In the genomic region with DNA sequence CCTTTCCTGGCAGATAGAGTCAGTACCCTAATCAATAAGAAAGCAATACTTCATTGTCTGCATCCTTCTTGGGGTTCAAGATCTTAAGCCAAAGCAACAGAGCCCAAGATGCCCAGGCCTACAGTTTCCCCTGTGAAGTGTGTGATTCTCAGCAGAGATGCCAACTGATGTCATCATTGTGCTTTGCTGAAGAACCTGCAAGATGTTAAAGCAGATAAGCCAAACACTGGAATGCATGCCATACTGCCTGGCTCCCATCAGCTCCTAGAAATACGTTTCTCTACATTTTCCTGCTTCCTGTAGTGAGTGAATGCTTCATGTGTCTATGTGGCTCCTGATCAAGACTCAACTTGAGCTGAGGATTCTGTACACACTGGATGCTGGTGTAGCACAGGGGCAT, we compare ENCODE assay signal across 29 mouse cellular contexts.
DNase-seq lines count a peak whose midpoint lies in the region; ATAC-seq and TF ChIP-seq lines count a peak whose summit lies in the region.
"Had no signal": no experiment of that assay in that cellular context is flagged by ENCODE, and none has a peak within 500 bp of the region (broad histone marks: within the 10 kb centered on the region; RNA-seq: fewer than 3 reads in every experiment).

No protein-coding gene starts in this region.

- no peaks in the 10 kb centered on the region for H3K4me1 ChIP-seq in forebrain, embryonic 11.5 days (replicated peaks; ENCODE audit: control insufficient read depth, insufficient read depth, low read length)
- H3K4me1 ChIP-seq in forebrain, postnatal 0 days (ENCODE audit: insufficient read depth), result peaks cover 19% of the 10 kb centered on the region; the same call in 1 of the 2 replicates

- TF ChIP-seq CTCF in forebrain, postnatal 0 days (IDR thresholded peaks at IDR 0.05; ENCODE audit: low read depth), result no peak
- TF ChIP-seq CTCF in layer of hippocampus, adult 2 months (conservative IDR thresholded peaks at IDR 0.05), result no peak
- TF ChIP-seq CTCF in brain, embryonic 14.5 days (IDR thresholded peaks at IDR 0.05; ENCODE audit: borderline replicate concordance, extremely low read depth, insufficient read depth, insufficient read length), result no peak

- H3K36me3 ChIP-seq in forebrain, embryonic 11.5 days (ENCODE audit: control insufficient read depth, insufficient read depth, low read length), result no peaks in the 10 kb centered on the region
- no peaks in the 10 kb centered on the region for H3K36me3 ChIP-seq in forebrain, postnatal 0 days (ENCODE audit: insufficient read depth)
- H3K36me3 ChIP-seq: embryonic facial prominence, embryonic 10.5 days; embryonic facial prominence, embryonic 13.5 days; heart, embryonic 10.5 days; heart, embryonic 13.5 days had no signal

- 68% methylated on average over 1 of the region's 1 CpGs for WGBS in forebrain, embryonic 11.5 days
- WGBS in forebrain, postnatal 0 days, result 38% methylated on average over 1 of the region's 1 CpGs

- no peaks in the 10 kb centered on the region for H3K9me3 ChIP-seq in forebrain, embryonic 11.5 days (ENCODE audit: control insufficient read depth, low read length)
- H3K9me3 ChIP-seq in forebrain, postnatal 0 days (ENCODE audit: low read length), result no peaks in the 10 kb centered on the region
- H3K9me3 ChIP-seq: embryonic facial prominence, embryonic 10.5 days; embryonic facial prominence, embryonic 13.5 days; forebrain, embryonic 13.5 days; heart, embryonic 10.5 days; heart, embryonic 13.5 days had no signal

- no peak overlapping the region for H3K4me2 ChIP-seq in forebrain, embryonic 11.5 days (ENCODE audit: low read depth, low read length, severe bottlenecking)
- H3K4me2 ChIP-seq in forebrain, postnatal 0 days (ENCODE audit: low read depth), result no peak overlapping the region
- H3K4me2 ChIP-seq: embryonic facial prominence, embryonic 13.5 days; forebrain, embryonic 13.5 days; heart, embryonic 13.5 days; hindbrain, embryonic 14.5 days had no signal

- TF ChIP-seq POLR2A in brain, embryonic 14.5 days (IDR thresholded peaks at IDR 0.05; ENCODE audit: borderline replicate concordance, extremely low read depth, insufficient read depth, insufficient read length, poor library complexity, severe bottlenecking), result no peak

- DNase-seq in forebrain, embryonic 11.5 days (ENCODE audit: low spot score), result peak; percentile 36
- DNase-seq in forebrain, postnatal 0 days, result no peak
- no peak for DNase-seq in layer of hippocampus, adult 2 months (ENCODE audit: low spot score in 2 of 2)
- DNase-seq in layer of hippocampus, adult 9-11 months, result no peak
- DNase-seq in brain, embryonic 14.5 days (ENCODE audit: low read depth), result peak; percentile 50
- no peak for DNase-seq in testis, postnatal 14 days (ENCODE audit: low spot score)
- DNase-seq: adrenal gland, postnatal 10 days; adrenal gland, postnatal 36 days; cerebellum, adult 11-12 months; cerebellum, adult 8-10 months; cerebellum, postnatal 10 days; cerebellum, postnatal 36 days; embryo, embryonic 11 days; gastrocnemius, postnatal 10 days; gastrocnemius, postnatal 36 days; heart, adult 2 months; heart, postnatal 14 days; heart, postnatal 4 days had no signal

- H3K27me3 ChIP-seq in forebrain, embryonic 11.5 days (ENCODE audit: control insufficient read depth, insufficient read depth, low read length), result no peaks in the 10 kb centered on the region
- H3K27me3 ChIP-seq in forebrain, postnatal 0 days (ENCODE audit: insufficient read depth, low read length), result no peaks in the 10 kb centered on the region
- H3K27me3 ChIP-seq: embryonic facial prominence, embryonic 13.5 days; forebrain, embryonic 13.5 days; heart, embryonic 13.5 days had no signal

- H3K9ac ChIP-seq in forebrain, embryonic 11.5 days (ENCODE audit: low read length), result no peak overlapping the region
- no peak overlapping the region for H3K9ac ChIP-seq in forebrain, postnatal 0 days
- H3K9ac ChIP-seq: embryonic facial prominence, embryonic 13.5 days; forebrain, embryonic 13.5 days; heart, embryonic 13.5 days; hindbrain, embryonic 14.5 days had no signal

- H3K4me3 ChIP-seq in forebrain, embryonic 11.5 days (ENCODE audit: low read depth, low read length), result no peak overlapping the region
- no peak overlapping the region for H3K4me3 ChIP-seq in forebrain, postnatal 0 days (ENCODE audit: low read depth, low read length)
- H3K4me3 ChIP-seq in layer of hippocampus, adult 2 months, result no peak overlapping the region
- H3K4me3 ChIP-seq: embryonic facial prominence, embryonic 10.5 days; embryonic facial prominence, embryonic 13.5 days; erythroblast, embryonic 14.5 days; forebrain, embryonic 13.5 days; heart, adult 2 months; heart, embryonic 10.5 days; heart, embryonic 13.5 days had no signal

- no peak overlapping the region for H3K27ac ChIP-seq in forebrain, embryonic 11.5 days (ENCODE audit: low read depth, low read length)
- H3K27ac ChIP-seq in forebrain, postnatal 0 days (ENCODE audit: low read depth, low read length), result no peak overlapping the region
- H3K27ac ChIP-seq in layer of hippocampus, adult 2 months, result peak overlapping the region; percentile 62; the same call in 1 of the 2 replicates
- H3K27ac ChIP-seq: embryonic facial prominence, embryonic 10.5 days; embryonic facial prominence, embryonic 13.5 days; forebrain, embryonic 13.5 days; heart, adult 2 months; heart, embryonic 10.5 days; heart, embryonic 13.5 days; hindbrain, embryonic 14.5 days; hindbrain, postnatal 0 days had no signal

- ATAC-seq in forebrain, embryonic 11.5 days (replicated peaks; ENCODE audit: low FRiP score), result no peak
- no peak for ATAC-seq in forebrain, postnatal 0 days
- ATAC-seq: forebrain, embryonic 13.5 days; forebrain, embryonic 16.5 days; hindbrain, postnatal 0 days; inflammation-experienced regulatory T-cells, adult 6 months; Patski had no signal

Comparison
In these comparisons a context has a peak if more than half of its experiments do, and no peak if none do; other contexts are left out.
1. DNase-seq: peak in forebrain, embryonic 11.5 days (single experiment) and brain, embryonic 14.5 days (single experiment); none in forebrain, postnatal 0 days (single experiment), layer of hippocampus, adult 2 months (0 of 2), layer of hippocampus, adult 9-11 months (single experiment) and testis, postnatal 14 days (single experiment).